In the genomic region with DNA sequence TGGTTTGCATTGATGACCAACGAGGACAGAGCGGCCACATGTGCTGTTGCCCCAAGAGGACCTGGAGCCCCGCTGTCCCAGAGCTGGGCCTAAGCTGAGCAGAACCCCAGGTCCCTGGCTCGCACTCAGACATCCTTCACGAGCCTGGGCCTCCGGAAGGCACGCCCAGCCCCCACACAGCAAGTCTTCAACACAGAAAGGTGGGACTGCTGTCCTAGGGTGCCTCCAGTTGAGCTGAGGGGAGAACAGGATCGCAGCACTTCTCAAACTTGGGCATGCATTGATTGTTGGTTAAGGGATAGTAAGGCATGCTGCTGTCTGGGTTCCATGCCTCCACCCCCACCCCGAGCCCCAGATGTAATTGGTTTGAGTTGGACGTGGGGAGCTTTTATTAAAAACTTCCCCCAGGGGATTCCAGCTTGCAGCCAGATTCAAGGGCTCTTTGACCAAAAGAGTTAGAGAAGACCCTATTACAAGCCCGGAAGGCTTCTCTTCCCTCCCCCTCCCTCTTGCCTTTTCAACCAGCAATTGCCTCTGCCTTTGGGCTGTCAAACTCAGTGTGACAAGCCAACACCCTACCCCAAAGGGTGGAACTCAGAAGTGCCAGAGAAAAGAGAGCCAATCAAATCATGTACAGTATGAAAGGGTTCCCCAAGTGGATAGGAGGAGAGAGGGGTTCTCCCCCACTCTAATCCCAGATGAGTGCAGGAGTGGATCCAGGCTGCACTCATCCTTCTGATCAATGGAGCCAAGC, we compare ENCODE assay signal across 8 mouse cellular contexts. TPM values are rescaled to one million over a fixed set of nuclear protein-coding genes. Genes with fewer than 3 reads are reported as not detected.
A peak's percentile ranks its signal among the peaks of the same experiment; 100 is the strongest.
DNase-seq lines count a peak whose midpoint lies in the region; ATAC-seq lines count a peak whose summit lies in the region.

No protein-coding gene starts in this region.

- 0 out of 2 replicates have a peak overlapping the region, but pooled peaks have one; percentile 20 for H3K27ac ChIP-seq in heart, embryonic 13.5 days (replicated peaks)
- peak overlapping the region; percentile 86 for H3K27ac ChIP-seq in limb, embryonic 15.5 days

- H3K4me1 ChIP-seq in heart, embryonic 13.5 days: peaks cover 16% of the 10 kb centered on the region
- peaks cover 21% of the 10 kb centered on the region for H3K4me1 ChIP-seq in limb, embryonic 15.5 days

- H3K4me3 ChIP-seq in heart, embryonic 13.5 days: peak overlapping the region; percentile 65
- H3K4me3 ChIP-seq in limb, embryonic 15.5 days: peak overlapping the region; percentile 58

- 0 out of 2 replicates have a peak, but pooled peaks have one; percentile 25 for ATAC-seq in heart, embryonic 13.5 days (ENCODE audit: extremely low read depth, insufficient number of reproducible peaks, low FRiP score, low TSS enrichment)
- peak; percentile 64; the same call in 1 of the 2 replicates for ATAC-seq in limb, embryonic 15.5 days (ENCODE audit: insufficient number of reproducible peaks, low FRiP score, low TSS enrichment, low read depth)

- WGBS in heart, embryonic 13.5 days: 2% methylated on average over 11 of the region's 11 CpGs
- 4% methylated on average over 11 of the region's 11 CpGs for WGBS in limb, embryonic 15.5 days

- peak; percentile 27 for DNase-seq in kidney, adult 18-20 months
- DNase-seq in kidney, adult 9 months: no peak
- peak; percentile 36 for DNase-seq in CD4-positive helper T cell, adult 2 months (ENCODE audit: low read depth, low spot score)
- peak; percentile 48 for DNase-seq in c-Kit-positive CD71-positive TER-119-negative erythroid progenitor cells, embryonic 14.5 days (ENCODE audit: low read depth)
- DNase-seq in retina, embryonic 14.5 days (ENCODE audit: low spot score): peak; percentile 44
- DNase-seq in natural killer cell, adult 2 months (ENCODE audit: low spot score in 2 of 2): no peak

- peak overlapping the region; percentile 85 for H3K9ac ChIP-seq in heart, embryonic 13.5 days
- H3K9ac ChIP-seq in limb, embryonic 15.5 days: peak overlapping the region; percentile 49

- H3K4me2 ChIP-seq in heart, embryonic 13.5 days: peak overlapping the region; percentile 91
- H3K4me2 ChIP-seq in limb, embryonic 15.5 days: peak overlapping the region; percentile 79

- H3K36me3 ChIP-seq in heart, embryonic 13.5 days: no peaks in the 10 kb centered on the region
- H3K36me3 ChIP-seq in limb, embryonic 15.5 days: no peaks in the 10 kb centered on the region

- no peaks in the 10 kb centered on the region for H3K9me3 ChIP-seq in heart, embryonic 13.5 days
- no peaks in the 10 kb centered on the region for H3K9me3 ChIP-seq in limb, embryonic 15.5 days

- no peaks in the 10 kb centered on the region for H3K27me3 ChIP-seq in heart, embryonic 13.5 days (replicated peaks)
- no peaks in the 10 kb centered on the region for H3K27me3 ChIP-seq in limb, embryonic 15.5 days

RNA-seq across cellular contexts. Expression of a gene that starts 1.0 kb away (rescaled TPM):
- 42.3 and 45.0 TPM in 2 replicates for polyA plus RNA-seq in heart, embryonic 13.5 days (2015; fragmentation: Nextera tagmentation; extraction: Ambion mirVana)
- 127 and 128 TPM in 2 replicates for polyA plus RNA-seq in limb, embryonic 15.5 days (2015; fragmentation: Nextera tagmentation; extraction: Ambion mirVana)

RNA-seq across cellular contexts. Expression of a gene that starts 12.0 kb away (rescaled TPM):
- not detected in 2 replicates for polyA plus RNA-seq in heart, embryonic 13.5 days (2015; fragmentation: Nextera tagmentation; extraction: Ambion mirVana)
- not detected in 2 replicates for polyA plus RNA-seq in limb, embryonic 15.5 days (2015; fragmentation: Nextera tagmentation; extraction: Ambion mirVana)

Comparison
In these comparisons a context has a peak if more than half of its experiments do, and no peak if none do; other contexts are left out.
1. DNase-seq: peak in kidney, adult 18-20 months (single experiment), CD4-positive helper T cell, adult 2 months (single experiment), c-Kit-positive CD71-positive TER-119-negative erythroid progenitor cells, embryonic 14.5 days (single experiment) and retina, embryonic 14.5 days (single experiment); none in kidney, adult 9 months (single experiment) and natural killer cell, adult 2 months (0 of 2).